ENCODE assay signal across 10 mouse cellular contexts in genomic region chr13:42608963-42609362, GRCm38 (mm10).
DNase-seq lines count a peak whose midpoint lies in the region; ATAC-seq and TF ChIP-seq lines count a peak whose summit lies in the region.
"Had no signal": no experiment of that assay in that cellular context is flagged by ENCODE, and none has a peak within 500 bp of the region (broad histone marks: within the 10 kb centered on the region; RNA-seq: fewer than 3 reads in every experiment).

No protein-coding gene starts in this region.

- 23% methylated on average over 4 of the region's 4 CpGs for WGBS in forebrain, embryonic 10.5 days
- 15% methylated on average over 4 of the region's 4 CpGs for WGBS in forebrain, embryonic 13.5 days
- 47% methylated on average over 4 of the region's 4 CpGs for WGBS in liver, adult 2 months
- WGBS in liver, embryonic 11.5 days, result 32% methylated on average over 4 of the region's 4 CpGs

- no peaks in the 10 kb centered on the region for H3K36me3 ChIP-seq in forebrain, embryonic 10.5 days (replicated peaks)
- no peaks in the 10 kb centered on the region for H3K36me3 ChIP-seq in forebrain, embryonic 13.5 days (ENCODE audit: poor library complexity, severe bottlenecking)
- no peaks in the 10 kb centered on the region for H3K36me3 ChIP-seq in liver, adult 2 months (ENCODE audit: control insufficient read depth, insufficient read depth, low read length)
- H3K36me3 ChIP-seq in liver, embryonic 11.5 days (ENCODE audit: control insufficient read depth, insufficient read depth, low read length), result no peaks in the 10 kb centered on the region
- no peaks in the 10 kb centered on the region for H3K36me3 ChIP-seq in ES-E14 (ENCODE audit: control insufficient read depth, insufficient read depth, low read length, poor library complexity, severe bottlenecking)
- H3K36me3 ChIP-seq: G1E had no signal

- H3K9ac ChIP-seq in forebrain, embryonic 13.5 days, result no peak overlapping the region
- H3K9ac ChIP-seq in liver, adult 2 months (ENCODE audit: low read depth, low read length), result no peak overlapping the region
- no peak overlapping the region for H3K9ac ChIP-seq in liver, embryonic 11.5 days (ENCODE audit: low read depth, low read length)
- H3K9ac ChIP-seq in ES-E14 (ENCODE audit: insufficient read depth, low read depth, low read length, poor library complexity, severe bottlenecking), result no peak overlapping the region

- H3K27me3 ChIP-seq in forebrain, embryonic 10.5 days (ENCODE audit: poor library complexity, severe bottlenecking), result no peaks in the 10 kb centered on the region
- no peaks in the 10 kb centered on the region for H3K27me3 ChIP-seq in forebrain, embryonic 13.5 days
- no peaks in the 10 kb centered on the region for H3K27me3 ChIP-seq in liver, adult 2 months (ENCODE audit: control insufficient read depth, insufficient read depth, low read length)
- H3K27me3 ChIP-seq in liver, embryonic 11.5 days (replicated peaks; ENCODE audit: control insufficient read depth, insufficient read depth, low read length), result no peaks in the 10 kb centered on the region

- H3K4me1 ChIP-seq in forebrain, embryonic 10.5 days, result peaks cover 14% of the 10 kb centered on the region
- H3K4me1 ChIP-seq in forebrain, embryonic 13.5 days, result peaks cover 3% of the 10 kb centered on the region; the same call in 1 of the 2 replicates
- H3K4me1 ChIP-seq in liver, adult 2 months (ENCODE audit: control insufficient read depth, insufficient read depth, low read length), result no peaks in the 10 kb centered on the region
- H3K4me1 ChIP-seq in liver, embryonic 11.5 days (replicated peaks; ENCODE audit: control insufficient read depth, insufficient read depth, low read length), result no peaks in the 10 kb centered on the region
- H3K4me1 ChIP-seq in ES-E14 (ENCODE audit: control insufficient read depth in 2 of 2, insufficient read depth in 2 of 2, low read length in 2 of 2, poor library complexity in 1 of 2), result peaks cover 0 to 9% of the 10 kb centered on the region in 2 experiments; a peak in 1 of 4 replicates

- no peak overlapping the region for H3K27ac ChIP-seq in forebrain, embryonic 10.5 days
- H3K27ac ChIP-seq in forebrain, embryonic 13.5 days, result no peak overlapping the region
- H3K27ac ChIP-seq in liver, adult 2 months (replicated peaks; ENCODE audit: insufficient read depth, low read depth, low read length), result no peak overlapping the region
- no peak overlapping the region for H3K27ac ChIP-seq in liver, embryonic 11.5 days (ENCODE audit: low read depth, low read length)
- H3K27ac ChIP-seq in ES-E14 (ENCODE audit: insufficient read depth, low read depth, low read length, poor library complexity, severe bottlenecking), result no peak overlapping the region
- H3K27ac ChIP-seq: macrophage had no signal

- DNase-seq in forebrain, embryonic 10.5 days (ENCODE audit: extremely low spot score, low spot score), result peak; percentile 24
- no peak for DNase-seq in liver, adult 2 months (ENCODE audit: extremely low read depth, low read depth, low spot score)
- no peak for DNase-seq in liver, embryonic 11.5 days (ENCODE audit: low spot score)
- peak; percentile 87 for DNase-seq in ES-E14 (ENCODE audit: low read depth, low spot score)
- peak; percentile 16 to 46 for DNase-seq in kidney, postnatal 36 days
- no peak for DNase-seq in Muller cell, postnatal 12 days (ENCODE audit: inconsistent ontology term)
- DNase-seq in layer of hippocampus, adult 18-20 months (ENCODE audit: low spot score in 2 of 2), result no peak

- no peak for TF ChIP-seq POLR2A in liver, adult 2 months (IDR thresholded peaks at IDR 0.05; ENCODE audit: extremely low read depth, insufficient read depth, low read length)

- peak; percentile 10; the same call in 1 of the 2 replicates for TF ChIP-seq CTCF in liver, adult 2 months (IDR thresholded peaks at IDR 0.05; ENCODE audit: low read depth, low read length)

- H3K4me2 ChIP-seq in forebrain, embryonic 13.5 days, result no peak overlapping the region
- no peak overlapping the region for H3K4me2 ChIP-seq in liver, embryonic 11.5 days

- in situ Hi-C loops in ES-E14 (cut with MboI; ENCODE audit: low sequenced_read_pairs in 2 of 2, unreplicated experiment in 2 of 2), result loop anchor here (25.0 kb wide), 1 partner anchor 178 kb away; no protein-coding TSS in a partner anchor

- no peak overlapping the region for H3K4me3 ChIP-seq in forebrain, embryonic 10.5 days
- H3K4me3 ChIP-seq in forebrain, embryonic 13.5 days, result no peak overlapping the region
- H3K4me3 ChIP-seq in liver, adult 2 months (ENCODE audit: insufficient read depth, low read depth, low read length), result no peak overlapping the region
- no peak overlapping the region for H3K4me3 ChIP-seq in liver, embryonic 11.5 days (ENCODE audit: low read depth, low read length)
- no peak overlapping the region for H3K4me3 ChIP-seq in ES-E14 (ENCODE audit: insufficient read depth in 1 of 2, low read depth in 1 of 2, low read length in 2 of 2, poor library complexity in 1 of 2, severe bottlenecking in 1 of 2)

- H3K79me2 ChIP-seq in liver, adult 2 months (ENCODE audit: control insufficient read depth, insufficient read depth, low read length), result no peaks in the 10 kb centered on the region

- no peak for ATAC-seq in forebrain, embryonic 13.5 days
- ATAC-seq in liver, embryonic 11.5 days (replicated peaks; ENCODE audit: low FRiP score), result no peak

- no peaks in the 10 kb centered on the region for H3K9me3 ChIP-seq in forebrain, embryonic 10.5 days
- no peaks in the 10 kb centered on the region for H3K9me3 ChIP-seq in forebrain, embryonic 13.5 days (replicated peaks)
- H3K9me3 ChIP-seq in liver, embryonic 11.5 days (ENCODE audit: control insufficient read depth, low read length), result no peaks in the 10 kb centered on the region
- H3K9me3 ChIP-seq in ES-E14 (ENCODE audit: control insufficient read depth, insufficient read depth, low read depth, low read length), result no peaks in the 10 kb centered on the region

TF ChIP-seq in ES-E14, 5 proteins besides CTCF, POLR2A, EP300 and RAD21:
- TF ChIP-seq ZNF384 (IDR thresholded peaks at IDR 0.05; ENCODE audit: low read depth, low read length) (no peak), HCFC1 (IDR thresholded peaks at IDR 0.05; ENCODE audit: borderline replicate concordance, insufficient read depth, low read length) (no peak), CHD2 (IDR thresholded peaks at IDR 0.05; ENCODE audit: low read depth, low read length) (no peak), ZC3H11A (IDR thresholded peaks at IDR 0.05; ENCODE audit: borderline replicate concordance, low read depth, low read length) (no peak), MAFK (IDR thresholded peaks at IDR 0.05; ENCODE audit: insufficient read depth, low read depth, low read length) (no peak)

Comparison
In these comparisons a context has a peak if more than half of its experiments do, and no peak if none do; other contexts are left out.
1. DNase-seq: peak in forebrain, embryonic 10.5 days (single experiment), ES-E14 (single experiment) and kidney, postnatal 36 days (2 of 2); none in liver, adult 2 months (single experiment), liver, embryonic 11.5 days (single experiment), Muller cell, postnatal 12 days (single experiment) and layer of hippocampus, adult 18-20 months (0 of 2).